Mouse (Mus musculus) spleen, adult 2 months (tissue): Measurements from ENCODE around the gene S1pr5. TPM values are rescaled to one million over a fixed set of nuclear protein-coding genes. Genes with fewer than 3 reads are reported as not detected.
A peak's percentile ranks its signal among the peaks of the same experiment; 100 is the strongest.

Source experiments
- DNase-seq, 2 experiments: peaks; one replicate each; pipeline versions ENCODE4 v3.0.0 to v3.0.0-alpha.2; 2012 to 2021; ENCODE audit warnings: low spot score in 2 of 2, low read depth in 1 of 2
- H3K27ac ChIP-seq: fragments of 200-500 bp; 2 replicates; pipeline ENCODE4 v1.5.1; 2012; ENCODE audit warnings: low read length, inconsistent platforms; ENCODE audit not compliant: insufficient read depth
- H3K27me3 ChIP-seq: fragments of 200-500 bp; 2 replicates; pipeline ENCODE4 v1.6.1; 2012; ENCODE audit warnings: mild to moderate bottlenecking, moderate library complexity, low read length, inconsistent platforms; ENCODE audit not compliant: control insufficient read depth, insufficient read depth
- H3K36me3 ChIP-seq: fragments of 200-500 bp; 2 replicates; pipeline ENCODE4 v1.6.1; 2012; ENCODE audit warnings: mild to moderate bottlenecking, low read length, inconsistent platforms; ENCODE audit not compliant: control insufficient read depth, insufficient read depth
- H3K4me1 ChIP-seq: fragments of 200-500 bp; 2 replicates; pipeline ENCODE4 v1.6.1; 2011; ENCODE audit warnings: inconsistent platforms; ENCODE audit not compliant: control insufficient read depth, insufficient read depth, insufficient read length
- H3K4me3 ChIP-seq: fragments of 200-500 bp; 2 replicates; pipeline ENCODE4 v1.5.1; 2011; ENCODE audit warnings: mild to moderate bottlenecking, inconsistent platforms; ENCODE audit not compliant: insufficient read depth, insufficient read length; ENCODE audit errors: extremely low read depth
- CTCF ChIP-seq: fragments of 200-500 bp; IDR thresholded peaks from 2 replicates; pipeline ENCODE4 v1.5.1; 2011; ENCODE audit warnings: mild to moderate bottlenecking, inconsistent platforms; ENCODE audit not compliant: insufficient read depth, insufficient read length, insufficient replicate concordance; ENCODE audit errors: extremely low read depth
- POLR2A ChIP-seq: fragments of 200-500 bp; IDR thresholded peaks from 2 replicates; pipeline ENCODE4 v1.6.1; 2011; ENCODE audit warnings: low read depth, low read length, inconsistent platforms
- WGBS: fragments of 180-500 bp; shearing (Covaris S2); methylation state at CpG from one replicate; pipeline ENCODE4 v1.1.7; 2018; 5-methylcytosine and 5-hydroxymethylcytosine counted together
- polyA plus RNA-seq: library from polyadenylated mRNA; depleted of rRNA; stranded (reverse); fragments of >200 nt; gene quantifications from 2 replicates; pipeline ENCODE4 v1.2.3, GENCODE M21; 2012

S1pr5 gene
- polyA plus RNA-seq, 1 experiment = 12.2 TPM

DNA sequence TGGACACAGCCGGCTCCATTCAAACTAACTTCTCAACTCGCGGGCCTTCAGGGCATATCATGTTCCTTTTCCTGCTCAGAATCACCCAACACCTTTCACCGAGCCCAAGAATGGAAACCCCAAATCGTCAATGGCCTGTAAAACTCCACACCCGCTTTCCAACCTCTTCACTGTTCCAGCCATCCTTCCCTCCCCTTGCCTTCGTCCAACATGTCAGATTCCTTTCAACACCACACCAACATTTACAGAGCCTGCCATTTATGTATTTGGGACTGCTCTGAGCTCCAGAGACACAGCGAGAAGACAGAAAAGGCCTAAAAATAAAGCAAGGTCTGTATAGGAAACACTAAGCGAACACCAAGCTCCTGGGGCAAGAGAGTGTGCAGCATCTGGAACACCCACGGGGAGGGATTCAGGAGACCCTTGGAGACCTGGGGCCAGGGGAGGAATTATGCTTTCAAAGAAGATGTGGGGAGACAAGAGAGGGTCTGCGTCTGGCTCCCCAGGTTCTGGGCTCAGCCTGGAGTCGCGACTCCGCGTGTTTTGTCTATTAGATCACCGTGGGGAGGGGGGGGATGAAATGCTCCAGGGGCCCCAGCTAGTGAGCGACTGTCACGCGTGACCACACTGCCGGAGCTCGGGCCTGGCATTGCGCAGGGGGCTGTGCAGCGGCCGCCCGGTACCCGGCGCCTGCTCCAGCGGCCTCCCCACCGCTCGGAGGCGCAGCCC, 10.1 kb downstream of the S1pr5 start:
- Histone ChIP-seq H3K27ac (peak overlapping the region; percentile 95), H3K4me1 (peaks cover 15% of the 10 kb centered on the region), H3K4me3 (peak overlapping the region; percentile 82), H3K27me3 (no peaks in the 10 kb centered on the region), H3K36me3 (peaks cover 7% of the 10 kb centered on the region)
- TF ChIP-seq CTCF = no peak
- TF ChIP-seq POLR2A = no peak
- WGBS = 1% methylated on average over 29 of the region's 31 CpGs
- no peak for DNase-seq

DNA sequence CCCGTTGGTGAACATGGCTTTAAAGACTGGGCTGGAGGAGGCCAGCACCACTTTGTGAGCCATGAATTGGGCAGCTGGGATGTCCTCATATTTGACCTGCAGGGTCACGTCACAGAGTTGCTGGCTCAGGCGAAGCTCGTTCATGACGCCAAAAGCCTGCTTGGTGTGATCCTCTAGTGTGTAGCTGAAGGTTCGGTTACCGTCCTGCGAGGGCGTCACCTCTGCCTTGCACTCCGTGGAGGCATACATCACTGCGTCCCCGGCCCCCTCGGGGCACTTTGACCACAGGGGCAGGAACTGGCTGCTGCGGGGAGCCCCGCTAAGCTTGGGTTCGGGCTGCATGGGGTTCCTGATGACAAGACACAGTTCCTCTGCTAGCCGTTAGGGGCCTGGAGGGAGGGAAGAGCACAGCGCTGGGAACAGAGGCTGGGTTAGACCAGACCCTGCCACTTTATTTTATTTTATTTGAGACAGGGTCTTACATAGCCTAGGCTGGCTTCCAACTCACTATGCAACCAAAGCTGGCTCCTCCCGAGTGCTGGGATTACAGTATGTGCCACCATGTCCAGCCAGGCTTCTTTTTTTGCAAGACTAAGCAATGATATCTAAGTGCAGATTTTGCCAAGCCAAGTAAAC, 10.8 kb downstream of the S1pr5 start:
- Histone ChIP-seq H3K27ac (peak overlapping the region; percentile 95), H3K4me3 (peak overlapping the region; percentile 82), H3K36me3 (peaks cover 10% of the 10 kb centered on the region), H3K27me3 (no peaks in the 10 kb centered on the region), H3K4me1 (peaks cover 15% of the 10 kb centered on the region)
- DNase-seq = peak in 1 of 2 experiments; percentile 65
- WGBS = 8% methylated on average over 19 of the region's 19 CpGs
- TF ChIP-seq CTCF (peak; percentile 34; the same call in 1 of the 2 replicates), POLR2A (no peak)

DNA sequence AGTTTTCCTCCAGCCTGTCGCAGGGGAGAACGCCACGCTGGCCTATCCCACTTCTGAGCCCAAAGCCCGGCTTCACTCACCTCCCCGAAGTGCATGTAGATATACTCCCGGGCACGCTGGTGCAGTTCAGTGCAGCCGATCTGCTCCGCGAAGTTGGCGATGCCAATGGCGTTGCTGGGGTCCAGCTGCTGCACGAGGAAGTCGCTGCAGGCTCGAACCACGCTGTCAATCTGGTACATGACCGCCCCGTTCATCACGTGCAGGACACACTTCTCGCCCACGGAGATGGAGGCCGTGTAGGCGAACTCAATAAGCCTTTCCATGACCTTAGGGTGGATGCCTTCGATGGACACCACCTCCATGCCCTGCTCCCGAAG, 11.3 kb downstream of the S1pr5 start:
- peaks cover 10% of the 10 kb centered on the region for H3K36me3 ChIP-seq
- TF ChIP-seq POLR2A (no peak), CTCF (no peak)
- H3K4me1 ChIP-seq = peaks cover 15% of the 10 kb centered on the region
- peak overlapping the region; percentile 82; the same call in 1 of the 2 replicates for H3K4me3 ChIP-seq
- no peak for DNase-seq
- H3K27ac ChIP-seq = peak overlapping the region; percentile 95
- H3K27me3 ChIP-seq = no peaks in the 10 kb centered on the region
- WGBS = 68% methylated on average over 25 of the region's 25 CpGs

DNA sequence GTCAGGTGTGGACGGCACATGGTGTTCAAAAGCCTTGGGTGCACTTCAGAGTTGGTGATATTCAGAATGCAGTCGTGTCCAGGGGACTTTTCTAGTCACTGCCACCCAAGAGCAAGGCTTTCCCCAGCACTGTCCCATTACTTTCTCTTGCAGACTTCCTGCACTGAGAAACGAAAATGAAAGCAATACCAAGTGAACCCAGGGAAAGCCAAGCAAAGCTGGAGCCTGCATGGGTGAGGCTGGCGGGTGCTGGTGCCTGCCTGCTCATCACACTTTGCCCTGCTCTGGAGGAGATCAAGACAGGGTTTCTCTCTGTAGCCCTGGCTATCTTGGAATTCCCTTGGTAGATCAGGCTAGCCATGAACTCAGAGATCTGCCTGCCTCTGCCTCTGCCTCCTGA, 12.9 kb downstream of the S1pr5 start:
- Histone ChIP-seq H3K4me3 (no peak overlapping the region; the same call in 1 of the 2 replicates), H3K27ac (peak overlapping the region; percentile 65)
- 34% methylated on average over 4 of the region's 4 CpGs for WGBS

DNA sequence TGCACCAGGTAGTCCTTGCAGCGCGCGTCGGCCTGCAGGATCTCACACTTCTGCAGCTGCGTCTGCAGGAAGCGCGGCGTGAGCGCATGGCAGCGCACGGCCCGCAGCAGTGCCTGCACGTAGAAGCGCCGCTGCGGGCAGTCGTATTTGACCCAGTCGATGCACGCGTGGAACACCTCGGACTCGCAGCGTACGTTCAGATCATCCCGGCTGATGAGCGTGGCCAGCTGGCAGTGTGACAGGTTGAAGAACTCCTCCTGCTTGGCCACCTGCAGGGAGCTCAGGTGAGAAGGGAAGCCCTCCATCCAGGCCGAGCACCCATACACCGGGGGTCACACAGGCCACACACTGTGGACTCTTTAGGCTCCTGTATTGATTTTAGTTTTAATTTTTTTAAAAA, 14.4 kb downstream of the S1pr5 start:
- peaks cover 28% of the 10 kb centered on the region for H3K36me3 ChIP-seq
- DNase-seq = no peak
- TF ChIP-seq POLR2A (no peak), CTCF (no peak)
- peaks cover 15% of the 10 kb centered on the region for H3K4me1 ChIP-seq
- no peak overlapping the region for H3K4me3 ChIP-seq
- 98% methylated on average over 28 of the region's 28 CpGs for WGBS
- no peaks in the 10 kb centered on the region for H3K27me3 ChIP-seq
- H3K27ac ChIP-seq = no peak overlapping the region

More for the DNA sequence above, 12.9 kb downstream of the S1pr5 start:
- Histone ChIP-seq H3K36me3 (peaks cover 22% of the 10 kb centered on the region), H3K4me1 (peaks cover 15% of the 10 kb centered on the region), H3K27me3 (no peaks in the 10 kb centered on the region)
- DNase-seq = peak in 1 of 2 experiments; percentile 41
- TF ChIP-seq POLR2A (no peak), CTCF (no peak)

DNA sequence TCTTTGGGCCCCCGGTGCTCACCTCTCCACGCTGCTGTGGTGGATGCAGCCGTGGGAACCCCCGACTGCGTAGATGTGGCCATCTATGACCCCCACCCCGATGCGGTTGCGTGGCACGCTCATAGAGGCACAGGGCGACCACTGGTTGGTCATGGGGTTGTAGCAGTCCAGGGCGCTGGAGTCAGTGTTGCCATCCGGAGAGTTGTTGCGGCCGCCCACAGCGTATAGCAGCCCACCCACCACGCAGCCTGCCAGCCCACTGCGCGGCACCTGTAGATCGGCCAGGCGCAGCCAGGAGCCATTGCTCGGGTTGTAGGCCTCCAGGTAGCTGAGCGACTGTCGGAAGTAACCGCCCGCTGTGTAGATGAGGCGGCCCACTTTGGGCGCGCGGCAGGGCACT, 14.9 kb downstream of the S1pr5 start:
- Histone ChIP-seq H3K4me1 (peaks cover 15% of the 10 kb centered on the region), H3K27ac (no peak overlapping the region), H3K36me3 (peaks cover 28% of the 10 kb centered on the region), H3K4me3 (no peak overlapping the region), H3K27me3 (no peaks in the 10 kb centered on the region)
- DNase-seq = no peak
- 96% methylated on average over 29 of the region's 29 CpGs for WGBS
- TF ChIP-seq POLR2A (no peak), CTCF (no peak)

DNA sequence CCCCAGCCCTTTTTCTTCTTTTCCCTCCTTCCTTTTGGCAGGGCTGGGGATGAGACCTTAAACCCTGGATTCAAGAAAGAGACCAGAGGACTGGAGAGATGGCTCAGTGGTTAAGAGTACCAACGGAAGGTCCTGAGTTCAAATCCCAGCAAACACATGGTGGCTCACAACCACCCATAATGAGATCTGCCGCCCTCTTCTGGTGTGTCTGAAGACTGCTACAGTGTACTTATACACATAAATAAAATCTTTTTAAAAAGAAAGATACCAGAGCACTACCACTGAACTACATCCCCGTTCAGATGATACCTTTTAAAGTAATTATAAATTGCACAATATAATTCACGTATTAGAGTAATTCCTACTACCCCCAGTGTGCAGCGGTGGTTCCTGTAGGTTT, 15.4 kb downstream of the S1pr5 start:
- WGBS = 91% methylated on average over 5 of the region's 5 CpGs
- TF ChIP-seq CTCF (no peak), POLR2A (no peak)
- no peak for DNase-seq
- Histone ChIP-seq H3K27me3 (no peaks in the 10 kb centered on the region), H3K36me3 (peaks cover 28% of the 10 kb centered on the region), H3K4me3 (no peak overlapping the region), H3K27ac (no peak overlapping the region), H3K4me1 (peaks cover 15% of the 10 kb centered on the region)
